Mouse (Mus musculus) megakaryocyte, embryonic 14.5 days (primary cell): ENCODE measurements around the gene Lrch1. TPM values are rescaled to one million over a fixed set of nuclear protein-coding genes. Genes with fewer than 3 reads are reported as not detected.

ENCODE experiments used
- H3K27me3 ChIP-seq: replicated peaks from 2 replicates; pipeline ENCODE3; 2012; ENCODE audit warnings: inconsistent platforms
- H3K36me3 ChIP-seq: replicated peaks from 2 replicates; pipeline ENCODE3; 2012; ENCODE audit warnings: low read length, inconsistent platforms, mixed read lengths
- H3K4me1 ChIP-seq: 2 replicates; pipeline ENCODE4 v1.6.1; 2012; ENCODE audit warnings: inconsistent platforms
- H3K4me3 ChIP-seq: replicated peaks from 2 replicates; pipeline ENCODE3; 2012; ENCODE audit warnings: moderate library complexity, mild to moderate bottlenecking, inconsistent platforms
- H3K9me3 ChIP-seq: 2 replicates; pipeline ENCODE4 v1.6.1; 2012; ENCODE audit warnings: inconsistent platforms
- FLI1 ChIP-seq: IDR thresholded peaks from 2 replicates; pipeline ENCODE4 v1.6.1; 2012; ENCODE audit warnings: low read length, inconsistent platforms, mixed read lengths
- GATA1 ChIP-seq: IDR thresholded peaks from 3 replicates; pipeline ENCODE4 v1.6.1; 2012; ENCODE audit warnings: mixed read lengths, low read length, inconsistent platforms, borderline replicate concordance
- polyA plus RNA-seq: library from polyadenylated mRNA; stranded (reverse); fragments of >175 nt; gene quantifications from 2 replicates; pipeline ENCODE4 v1.2.3, GENCODE M21; 2012; ENCODE audit warnings: low replicate concordance; ENCODE audit not compliant: insufficient read depth

Lrch1 gene
- polyA plus RNA-seq, 1 experiment = 1.9 TPM

DNA sequence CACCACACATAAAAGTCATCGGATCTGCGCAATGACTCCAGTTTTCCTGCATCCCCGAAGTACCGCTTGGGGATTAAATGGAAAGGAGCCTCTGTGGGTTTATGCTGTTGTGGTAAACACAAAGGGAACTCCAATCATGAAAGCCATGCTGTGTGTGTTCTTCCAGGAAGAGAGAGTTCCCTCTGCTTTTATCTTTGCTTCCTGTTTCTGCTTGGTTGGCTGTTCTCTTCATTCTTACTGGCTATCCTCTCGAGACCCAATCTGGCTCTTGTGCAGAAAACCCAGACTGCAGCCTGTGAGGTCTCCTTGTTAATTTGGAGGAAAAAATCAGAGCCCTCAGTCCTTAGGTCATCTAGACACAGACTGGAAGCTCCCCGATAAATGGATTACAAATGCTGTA lies 29.3 kb upstream of the Lrch1 start:
- Histone ChIP-seq H3K27me3 (peaks cover 54% of the 10 kb centered on the region), H3K9me3 (no peaks in the 10 kb centered on the region), H3K4me1 (peaks cover 36% of the 10 kb centered on the region), H3K36me3 (no peaks in the 10 kb centered on the region), H3K4me3 (no peak overlapping the region)
- TF ChIP-seq FLI1 = no peak
- TF ChIP-seq GATA1 = no peak

DNA sequence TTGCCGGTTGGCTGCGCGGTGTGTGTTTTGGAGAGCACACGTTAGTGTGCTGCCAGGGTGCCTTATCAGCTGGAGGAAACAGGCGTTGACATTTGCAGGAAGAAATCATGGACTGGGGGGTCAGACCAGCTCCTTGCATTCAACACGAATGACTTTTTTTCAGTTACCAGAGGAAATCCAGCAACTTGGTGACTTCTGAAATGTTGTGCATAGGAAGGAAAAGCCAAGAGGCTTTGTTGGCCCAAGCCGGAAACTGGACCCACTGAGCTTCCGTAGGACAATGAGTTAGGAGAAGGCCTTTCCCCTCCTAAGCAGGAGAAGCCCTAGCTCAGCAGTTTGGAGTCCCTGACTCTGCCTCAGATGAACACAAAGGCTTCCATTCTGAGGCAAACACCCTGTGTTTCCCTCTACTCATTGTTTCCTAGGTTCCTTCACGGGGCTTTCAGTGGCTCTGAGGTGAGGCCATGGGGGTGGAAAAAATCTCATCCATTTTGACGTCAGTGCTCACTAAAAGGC lies 26.5 kb upstream of the Lrch1 start:
- Histone ChIP-seq H3K36me3 (no peaks in the 10 kb centered on the region), H3K4me1 (peaks cover 37% of the 10 kb centered on the region), H3K4me3 (no peak overlapping the region), H3K27me3 (peaks cover 45% of the 10 kb centered on the region), H3K9me3 (peaks cover 9% of the 10 kb centered on the region)
- no peak for TF ChIP-seq GATA1
- no peak for TF ChIP-seq FLI1

DNA sequence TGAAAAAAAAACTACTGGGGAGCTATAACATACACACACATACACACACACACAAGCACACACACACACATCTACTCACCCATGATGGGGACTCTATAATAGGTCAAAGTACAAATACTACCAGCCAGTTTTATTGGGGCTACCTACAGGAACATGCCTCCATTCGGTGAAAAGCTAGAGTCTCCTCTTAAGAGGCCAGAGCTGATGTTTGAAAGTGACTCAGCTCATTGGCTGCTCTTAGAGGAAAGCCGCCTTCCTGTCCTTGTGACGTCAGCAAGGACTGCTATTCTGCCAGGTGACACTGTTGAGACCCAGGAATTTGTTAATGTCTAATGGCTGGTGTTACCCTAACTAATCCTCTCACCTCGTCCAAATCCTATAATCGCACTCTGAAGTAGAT lies 25.0 kb upstream of the Lrch1 start:
- no peaks in the 10 kb centered on the region for H3K36me3 ChIP-seq
- H3K4me3 ChIP-seq = no peak overlapping the region
- peaks cover 10% of the 10 kb centered on the region for H3K9me3 ChIP-seq
- TF ChIP-seq FLI1 (no peak), GATA1 (no peak)
- peaks cover 37% of the 10 kb centered on the region for H3K4me1 ChIP-seq
- H3K27me3 ChIP-seq = peaks cover 37% of the 10 kb centered on the region

DNA sequence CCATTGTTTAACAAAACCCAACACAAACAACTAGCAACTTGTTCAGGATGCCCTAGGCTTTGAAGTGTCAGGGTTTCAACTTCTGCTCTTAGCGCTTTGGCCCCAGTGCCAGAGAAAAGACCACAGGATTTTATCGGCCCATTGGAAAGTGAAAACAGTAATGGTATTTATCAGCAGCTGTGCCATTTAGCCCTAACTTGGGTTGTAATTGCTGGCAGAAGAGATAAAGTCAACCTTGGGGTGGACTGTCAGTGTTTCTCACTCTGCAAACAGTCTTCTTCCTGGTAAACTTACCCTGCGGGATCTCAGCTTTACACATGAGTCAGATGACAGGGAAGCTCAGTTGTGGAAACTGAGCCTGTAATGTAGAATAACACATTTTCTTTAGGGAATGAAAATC lies 24.5 kb upstream of the Lrch1 start:
- peaks cover 14% of the 10 kb centered on the region for H3K9me3 ChIP-seq
- H3K4me1 ChIP-seq = peaks cover 37% of the 10 kb centered on the region
- TF ChIP-seq FLI1 (no peak), GATA1 (no peak)
- no peaks in the 10 kb centered on the region for H3K36me3 ChIP-seq
- H3K4me3 ChIP-seq = no peak overlapping the region
- peaks cover 37% of the 10 kb centered on the region for H3K27me3 ChIP-seq

DNA sequence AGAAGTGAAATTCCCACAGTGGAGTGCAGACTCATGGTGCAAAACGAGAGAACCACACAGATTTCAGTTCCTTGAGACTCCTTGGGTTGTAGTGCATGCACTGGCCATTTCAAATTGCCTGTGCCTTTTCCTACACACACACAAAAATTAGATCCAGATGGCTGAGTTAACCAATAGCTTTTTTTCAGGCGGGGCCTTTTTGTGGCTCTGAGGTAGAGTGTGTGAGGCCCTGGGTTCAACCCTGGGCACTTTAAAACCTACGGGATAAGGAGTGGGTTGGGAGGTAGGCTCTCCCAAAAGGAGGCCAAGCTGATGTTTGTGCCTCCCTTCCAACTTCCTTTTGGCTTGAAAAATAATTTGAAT lies 15.7 kb upstream of the Lrch1 start:
- Histone ChIP-seq H3K4me1 (no peaks in the 10 kb centered on the region), H3K27me3 (peaks cover 22% of the 10 kb centered on the region), H3K36me3 (no peaks in the 10 kb centered on the region), H3K9me3 (peaks cover 19% of the 10 kb centered on the region), H3K4me3 (no peak overlapping the region)
- TF ChIP-seq GATA1 (no peak), FLI1 (no peak)

DNA sequence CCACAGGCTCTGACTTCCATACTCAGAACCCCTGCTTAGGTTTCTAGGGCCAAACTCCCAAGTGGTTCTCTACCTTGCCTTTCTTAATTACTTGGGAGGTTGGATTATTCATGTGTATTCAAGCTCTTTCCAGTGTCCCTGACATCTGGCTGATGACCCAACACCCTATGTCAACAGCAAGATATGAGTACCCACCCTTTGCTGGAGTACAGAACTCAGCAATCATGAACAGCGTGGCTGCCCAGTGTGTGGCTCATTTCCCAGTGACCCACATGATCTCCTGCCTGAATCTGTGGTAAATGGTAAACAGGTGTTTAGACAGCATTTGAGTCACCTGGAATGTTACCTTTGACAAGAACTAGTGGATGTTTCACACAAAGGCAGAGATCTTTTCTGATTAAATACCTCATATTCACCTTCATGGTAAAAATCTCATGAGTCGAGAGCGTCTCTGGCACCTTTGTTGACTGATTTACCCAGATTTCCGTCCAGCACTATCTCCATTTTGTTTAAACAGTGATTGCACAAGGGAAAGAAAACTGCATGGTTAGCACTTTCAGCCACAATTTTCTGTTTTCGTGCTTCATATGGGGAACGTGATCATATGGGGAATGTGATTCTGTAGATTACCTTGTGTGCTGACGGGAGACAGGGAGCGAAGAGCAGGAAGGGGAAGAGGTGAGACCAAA lies 15.2 kb upstream of the Lrch1 start:
- TF ChIP-seq FLI1 (no peak), GATA1 (no peak)
- Histone ChIP-seq H3K9me3 (peaks cover 19% of the 10 kb centered on the region), H3K4me1 (no peaks in the 10 kb centered on the region), H3K4me3 (no peak overlapping the region), H3K27me3 (peaks cover 22% of the 10 kb centered on the region), H3K36me3 (no peaks in the 10 kb centered on the region)

DNA sequence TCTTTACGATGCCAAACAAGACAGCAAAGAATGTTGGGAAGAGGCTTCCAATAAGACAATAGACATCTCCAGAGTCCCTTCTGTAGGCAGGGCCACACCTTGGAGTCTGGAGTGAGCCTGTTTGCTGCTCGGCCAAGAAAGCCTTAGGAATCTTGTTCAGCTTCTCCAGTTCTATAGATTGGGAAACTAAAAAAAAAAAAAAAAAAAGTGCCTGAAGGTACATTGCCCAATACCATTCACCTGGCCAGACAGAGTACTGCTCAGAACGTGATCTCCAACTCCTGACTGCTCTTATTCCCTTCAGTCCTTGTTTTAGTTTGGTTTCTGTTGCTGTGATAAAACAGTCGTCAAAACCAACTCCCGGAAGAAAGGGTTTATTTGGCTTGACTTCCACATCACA lies 12.9 kb upstream of the Lrch1 start:
- peaks cover 18% of the 10 kb centered on the region for H3K27me3 ChIP-seq
- H3K9me3 ChIP-seq = peaks cover 7% of the 10 kb centered on the region; the same call in 1 of the 2 replicates
- no peak for TF ChIP-seq FLI1
- no peak for TF ChIP-seq GATA1
- no peak overlapping the region for H3K4me3 ChIP-seq
- no peaks in the 10 kb centered on the region for H3K36me3 ChIP-seq
- H3K4me1 ChIP-seq = no peaks in the 10 kb centered on the region

DNA sequence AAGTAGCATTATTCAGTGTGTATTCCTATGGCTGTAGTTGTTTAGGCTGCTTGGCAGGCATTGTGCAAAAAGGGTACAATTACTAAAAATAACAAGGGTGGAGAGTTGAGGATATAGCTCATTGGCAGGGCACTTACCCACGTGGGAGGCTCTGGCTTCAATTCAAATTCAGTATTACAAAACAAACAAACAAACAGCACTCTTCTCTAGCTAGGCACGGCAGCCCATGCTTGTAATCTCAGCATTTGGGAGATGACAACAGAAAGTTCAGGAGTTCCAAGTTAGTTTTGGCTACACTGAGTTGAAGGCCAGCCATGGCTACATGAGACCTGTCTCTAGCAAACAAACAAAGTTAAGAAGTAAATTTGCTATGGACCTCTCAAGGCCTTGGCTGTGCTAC lies 9.0 kb upstream of the Lrch1 start:
- no peaks in the 10 kb centered on the region for H3K4me1 ChIP-seq
- H3K27me3 ChIP-seq = peaks cover 21% of the 10 kb centered on the region
- H3K4me3 ChIP-seq = no peak overlapping the region
- TF ChIP-seq FLI1 (no peak), GATA1 (no peak)
- no peaks in the 10 kb centered on the region for H3K36me3 ChIP-seq
- peaks cover 7% of the 10 kb centered on the region; the same call in 1 of the 2 replicates for H3K9me3 ChIP-seq

DNA sequence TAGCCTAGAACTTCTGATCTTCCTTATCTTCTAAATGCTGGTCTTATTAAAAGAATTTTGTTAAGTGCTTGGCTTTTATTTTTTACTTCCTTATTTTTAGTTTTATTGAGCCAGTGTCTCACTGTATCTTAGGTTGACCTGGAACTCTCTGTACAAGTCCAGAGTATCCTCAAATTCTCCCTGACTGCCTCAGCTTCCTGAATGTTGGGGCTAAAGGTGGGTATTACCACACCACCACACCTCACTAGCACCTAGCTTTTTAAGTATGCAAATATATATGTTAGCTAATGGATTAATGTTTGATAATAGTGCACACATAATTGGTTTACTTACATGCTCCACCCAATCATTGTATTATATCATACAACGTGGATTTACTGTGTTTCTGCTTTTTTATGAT lies 8.6 kb upstream of the Lrch1 start:
- no peak for TF ChIP-seq FLI1
- no peak for TF ChIP-seq GATA1
- Histone ChIP-seq H3K9me3 (peaks cover 7% of the 10 kb centered on the region; the same call in 1 of the 2 replicates), H3K36me3 (no peaks in the 10 kb centered on the region), H3K4me3 (no peak overlapping the region), H3K4me1 (no peaks in the 10 kb centered on the region), H3K27me3 (peaks cover 18% of the 10 kb centered on the region)

DNA sequence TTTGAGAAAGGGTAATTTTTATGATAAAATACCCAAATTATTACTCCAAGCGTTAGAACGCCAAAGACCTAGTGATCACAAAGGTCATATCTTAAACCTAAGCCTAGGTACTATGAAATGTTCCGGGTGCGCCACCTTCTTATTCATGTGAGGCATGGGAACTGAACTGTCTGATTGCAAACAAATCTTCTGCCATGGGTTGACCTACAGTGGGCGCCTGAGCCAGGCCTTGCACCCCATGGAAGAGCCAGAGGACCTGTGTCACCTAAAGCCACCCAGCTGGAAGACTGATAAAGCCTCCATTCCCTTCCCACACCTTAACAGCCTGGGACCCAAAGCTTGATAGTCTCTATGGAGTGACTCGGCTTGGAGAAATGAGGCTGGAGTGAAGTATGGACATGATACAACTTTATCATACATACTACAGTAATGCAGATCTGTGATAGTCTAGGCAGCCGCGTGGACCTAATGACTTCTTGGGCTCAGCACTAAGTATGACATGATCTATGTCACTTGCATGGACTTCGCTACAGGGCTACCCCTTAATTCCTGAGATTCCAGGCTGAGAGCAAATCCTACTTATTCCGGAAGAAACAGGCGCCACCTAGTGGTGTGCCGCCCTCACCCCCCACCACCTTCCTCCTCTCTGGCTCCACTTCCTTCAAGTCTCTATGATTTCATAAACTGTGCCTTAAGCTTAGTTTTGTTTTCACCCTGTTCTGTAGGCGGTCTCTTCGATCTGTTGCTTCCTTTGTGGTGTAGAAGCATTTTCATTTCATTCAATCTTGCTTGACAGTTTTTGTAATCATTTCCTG lies 957 bp upstream of the Lrch1 start:
- H3K27me3 ChIP-seq = peaks cover 7% of the 10 kb centered on the region
- TF ChIP-seq GATA1 = no peak
- TF ChIP-seq FLI1 = no peak
- peaks cover 31% of the 10 kb centered on the region for H3K4me1 ChIP-seq
- H3K9me3 ChIP-seq = no peaks in the 10 kb centered on the region
- peak overlapping the region; percentile 86 for H3K4me3 ChIP-seq
- no peaks in the 10 kb centered on the region for H3K36me3 ChIP-seq
